Mouse (Mus musculus): ENCODE results near the gene Ift81.

The Ift81 gene

GRCm38 (mm10) chr5:122625565-122626252 lies 11.4 kb upstream of the Ift81 start:
- DNase-seq (ENCODE audit: extremely low read depth, low read depth) = peak; percentile 91

GRCm38 (mm10) chr5:122624952-122625479 lies 10.7 kb upstream of the Ift81 start:
- peak; percentile 99 for DNase-seq (ENCODE audit: extremely low read depth, low read depth)

- DNase-seq (ENCODE audit: extremely low read depth, low read depth) = peak; percentile 54
Measured at GRCm38 (mm10) chr5:122623861-122624260, 9.5 kb upstream of the Ift81 start.

GRCm38 (mm10) chr5:122622526-122622925 lies 8.2 kb upstream of the Ift81 start:
- DNase-seq (ENCODE audit: extremely low read depth, low read depth) = no peak

DNA sequence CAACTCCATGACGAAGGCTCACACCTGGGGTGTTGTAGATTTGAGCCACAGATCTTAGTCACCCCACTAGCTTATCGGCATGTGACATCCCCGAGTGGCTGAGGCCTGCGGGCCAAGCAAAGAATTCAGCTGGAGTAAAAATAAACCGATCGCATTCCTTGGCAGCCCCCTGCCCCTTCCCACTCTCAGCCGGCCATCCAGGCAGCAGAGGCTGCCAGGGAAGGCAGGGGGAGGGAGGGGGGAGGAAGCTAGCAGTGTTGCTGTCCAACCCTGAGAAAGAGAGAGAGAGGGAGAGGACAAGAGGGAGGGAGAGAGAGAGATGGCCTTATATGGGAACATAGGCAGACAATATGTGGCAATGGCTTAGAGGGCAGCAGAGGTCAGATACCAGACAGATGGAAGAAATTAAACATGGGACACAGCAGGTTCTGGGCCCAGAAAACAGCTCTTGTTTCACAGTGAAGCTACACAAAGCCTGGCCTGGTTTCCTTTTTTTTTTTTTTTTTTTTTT lies 7.1 kb upstream of the Ift81 start:
- DNase-seq (ENCODE audit: extremely low read depth, low read depth) = no peak

- DNase-seq (ENCODE audit: extremely low read depth, low read depth) = no peak
Measured at GRCm38 (mm10) chr5:122619686-122620296, 5.5 kb upstream of the Ift81 start.

GRCm38 (mm10) chr5:122617718-122618117 lies 3.4 kb upstream of the Ift81 start:
- DNase-seq (ENCODE audit: extremely low read depth, low read depth) = no peak

GRCm38 (mm10) chr5:122611651-122612050 lies 2.7 kb downstream of the Ift81 start:
- DNase-seq (ENCODE audit: extremely low read depth, low read depth) = no peak

- DNase-seq (ENCODE audit: extremely low read depth, low read depth) = no peak
Measured at GRCm38 (mm10) chr5:122604894-122605293, 9.4 kb downstream of the Ift81 start.

DNA sequence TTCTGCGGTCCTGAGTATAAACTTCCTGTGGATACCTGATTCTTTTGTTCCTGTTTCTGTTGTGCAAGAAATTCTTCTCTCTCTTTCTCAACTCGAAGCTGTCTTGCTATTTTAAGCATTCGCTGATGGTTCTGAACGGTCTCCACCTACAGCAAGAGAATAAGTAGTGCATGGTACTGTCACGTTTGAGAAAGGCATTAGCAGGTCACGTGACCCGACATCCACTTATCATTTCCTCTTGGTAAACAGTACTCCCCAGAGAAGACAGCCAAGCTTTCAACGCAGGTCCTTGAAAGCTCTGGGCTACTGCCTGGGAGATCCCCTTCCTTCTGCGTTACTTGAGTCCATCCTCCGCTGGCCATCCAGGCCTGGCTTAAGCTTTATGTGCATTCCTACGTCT lies 12.1 kb downstream of the Ift81 start:
- DNase-seq (ENCODE audit: extremely low read depth, low read depth) = no peak

DNA sequence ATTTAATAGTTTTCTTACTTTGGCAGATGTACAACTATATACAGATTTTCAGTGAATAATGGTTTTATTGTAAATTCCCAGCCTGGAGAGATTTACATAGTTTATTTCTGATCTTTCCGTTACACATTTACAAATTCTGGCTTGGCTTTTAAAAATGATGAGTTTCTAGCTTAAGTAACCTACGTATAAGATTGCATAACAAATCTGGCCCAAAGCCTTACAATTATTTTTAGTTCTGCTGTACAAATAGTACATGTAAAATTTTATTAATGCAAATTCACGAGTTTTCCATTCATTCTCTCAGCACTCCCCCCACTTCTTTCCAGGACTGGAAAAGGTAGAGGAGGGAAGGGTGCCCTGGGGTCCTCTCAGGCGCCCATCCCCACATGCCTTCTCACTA lies 18.8 kb downstream of the Ift81 start:
- no peak for DNase-seq (ENCODE audit: extremely low read depth, low read depth)

DNA sequence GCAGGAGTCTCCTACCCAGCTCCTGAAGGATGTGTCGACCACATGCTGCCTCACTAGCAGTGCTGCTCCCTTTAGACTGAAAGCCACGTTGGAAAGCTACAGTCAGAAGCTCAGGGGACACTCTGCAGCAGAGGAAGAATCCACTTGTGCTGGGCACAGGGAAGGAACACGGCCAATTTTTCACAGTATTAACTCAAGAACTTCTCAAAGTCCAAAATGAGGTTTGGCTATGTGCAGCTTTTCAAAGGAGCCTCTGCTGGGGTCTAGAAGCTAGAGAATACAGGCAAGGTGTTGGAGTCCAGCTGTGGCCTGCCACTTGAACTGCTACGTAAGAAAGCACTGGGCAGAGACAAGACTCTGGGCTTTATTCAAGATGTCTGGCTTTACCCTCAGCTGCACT lies 24.4 kb downstream of the Ift81 start:
- no peak for DNase-seq (ENCODE audit: extremely low read depth, low read depth)

DNA sequence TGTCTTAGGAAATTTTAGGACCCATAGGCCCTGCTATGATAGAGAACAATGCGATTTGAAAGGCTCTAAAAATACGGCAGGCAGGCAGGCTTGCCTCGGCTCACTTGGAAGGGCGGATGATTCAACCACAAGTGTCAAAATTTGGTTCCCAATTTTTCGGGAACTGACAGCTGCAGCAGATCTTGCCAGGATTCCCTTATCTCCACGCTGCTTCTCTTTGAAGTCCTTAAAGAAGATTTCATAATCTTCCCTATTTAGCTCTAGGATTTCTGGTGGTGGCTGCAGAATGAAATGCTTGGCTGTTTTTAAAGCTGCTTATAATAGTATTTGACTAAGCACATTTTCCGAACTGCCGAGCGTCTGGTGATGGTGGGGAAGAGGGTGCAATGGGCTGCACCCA lies 28.8 kb downstream of the Ift81 start:
- peak; percentile 2 for DNase-seq (ENCODE audit: extremely low read depth, low read depth)

DNA sequence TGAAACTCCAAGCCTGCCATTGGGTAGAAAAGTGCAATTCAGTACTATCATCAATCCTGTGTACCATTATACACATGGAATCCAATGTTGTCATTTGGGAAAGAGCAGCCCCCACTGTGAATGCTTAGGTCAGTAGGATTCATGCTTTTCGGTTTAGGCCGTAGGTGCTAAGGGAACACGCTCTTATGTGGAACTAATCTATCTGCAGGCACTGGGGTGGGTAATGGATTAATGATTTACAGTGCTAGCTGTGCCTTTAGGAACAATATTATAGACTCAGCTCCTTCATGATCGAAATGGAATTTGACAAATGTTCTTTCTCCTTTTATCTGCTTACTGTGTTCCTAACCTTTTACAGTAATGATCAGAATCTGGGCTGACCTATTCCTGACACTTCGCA lies 30.2 kb downstream of the Ift81 start:
- no peak for DNase-seq (ENCODE audit: extremely low read depth, low read depth)

DNA sequence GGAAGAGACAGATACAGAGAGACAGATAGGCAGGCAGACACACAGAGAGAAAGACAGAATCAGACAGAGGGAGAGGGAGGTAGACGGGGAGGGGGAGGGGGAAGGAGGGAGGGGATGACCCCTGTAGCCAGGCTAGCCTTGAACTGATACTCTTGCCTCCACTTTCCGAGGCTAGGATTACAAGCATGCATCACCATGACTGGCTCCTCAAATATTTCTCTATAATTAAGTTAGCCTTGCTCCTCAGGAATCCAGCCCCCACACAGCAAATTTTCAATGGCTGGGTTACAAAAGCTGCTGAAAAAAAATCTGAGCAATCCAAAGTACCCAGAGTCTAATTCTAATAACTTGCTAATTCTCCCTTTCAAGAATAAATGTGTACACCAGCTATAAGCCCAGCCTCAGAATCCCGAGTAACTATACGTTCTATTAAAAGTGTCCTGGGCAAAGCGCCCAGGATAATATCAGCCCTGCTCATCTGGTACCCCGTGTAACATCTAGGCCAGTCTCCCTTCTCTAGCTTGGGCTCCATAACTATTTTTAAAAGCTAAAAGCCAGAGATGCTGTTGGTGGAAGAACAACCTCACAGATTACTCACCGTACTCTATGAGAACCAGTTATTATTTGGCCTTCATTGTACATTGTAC lies 37.5 kb downstream of the Ift81 start:
- no peak for DNase-seq (ENCODE audit: extremely low read depth, low read depth)

- DNase-seq (ENCODE audit: extremely low read depth, low read depth) = no peak
Measured at GRCm38 (mm10) chr5:122572001-122572400, 42.3 kb downstream of the Ift81 start.

GRCm38 (mm10) chr5:122566626-122567025 lies 47.7 kb downstream of the Ift81 start:
- no peak for DNase-seq (ENCODE audit: extremely low read depth, low read depth)

- DNase-seq (ENCODE audit: extremely low read depth, low read depth) = no peak
Measured at GRCm38 (mm10) chr5:122560654-122561053, 53.7 kb downstream of the Ift81 start.

DNA sequence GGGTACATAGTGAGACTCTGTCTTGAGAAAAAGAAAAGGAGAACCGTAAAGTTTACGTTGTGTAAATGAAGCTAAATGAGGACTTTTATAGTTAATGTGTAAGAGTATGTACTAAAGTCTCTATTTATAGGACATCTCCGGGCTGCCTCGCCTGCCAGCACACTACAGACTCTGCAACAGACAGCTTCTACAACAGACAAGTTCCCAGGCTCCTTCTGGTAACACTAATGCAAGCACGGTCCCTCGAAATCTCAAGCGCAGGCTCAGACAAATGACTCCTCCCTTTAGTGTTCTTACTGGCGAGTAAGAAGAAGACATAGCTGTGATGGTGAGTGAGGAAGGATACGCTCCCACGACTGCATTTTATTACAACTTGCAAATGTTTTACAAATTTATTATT lies 56.2 kb downstream of the Ift81 start:
- no peak for DNase-seq (ENCODE audit: extremely low read depth, low read depth)

- no peak for DNase-seq (ENCODE audit: extremely low read depth, low read depth)
Measured at GRCm38 (mm10) chr5:122555107-122555506, 59.2 kb downstream of the Ift81 start.

DNA sequence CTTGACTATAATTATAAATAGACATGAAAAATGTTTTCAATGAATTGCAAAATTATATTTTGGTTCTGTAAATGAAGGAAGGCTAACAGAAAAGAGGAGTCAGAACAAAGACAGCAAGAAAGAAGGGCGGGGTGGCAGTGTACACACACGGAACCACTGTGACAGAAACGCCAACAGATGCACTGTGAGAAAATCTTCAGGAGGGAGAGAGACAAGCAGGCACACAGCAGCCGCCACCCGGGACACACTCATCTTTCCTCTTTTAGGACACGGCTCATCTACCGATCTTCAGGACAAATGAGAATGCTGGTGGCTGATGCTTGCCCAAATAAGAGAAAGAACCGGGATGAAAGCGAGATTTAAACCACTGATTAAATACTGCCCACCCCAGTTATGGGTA lies 61.7 kb downstream of the Ift81 start:
- DNase-seq (ENCODE audit: extremely low read depth, low read depth) = no peak

DNA sequence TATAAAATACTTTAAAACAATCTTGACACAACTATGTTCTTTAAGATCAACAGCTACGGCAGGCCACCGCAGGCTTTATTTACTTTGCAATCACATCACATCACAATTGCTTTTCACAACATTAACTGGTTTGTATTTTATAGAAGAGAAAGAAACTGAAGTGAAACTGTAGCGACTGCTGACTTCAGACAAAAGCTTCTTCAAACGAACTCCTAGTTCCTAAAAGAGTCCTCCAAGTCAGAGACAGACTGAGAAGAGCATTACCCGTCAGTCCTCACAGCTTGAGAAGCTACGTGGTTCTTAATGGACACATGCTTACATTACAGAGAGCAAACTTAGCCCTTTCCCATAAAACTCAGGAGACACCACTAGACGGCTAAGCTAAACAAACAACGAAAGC lies 63.9 kb downstream of the Ift81 start:
- no peak for DNase-seq (ENCODE audit: extremely low read depth, low read depth)
